Mouse (Mus musculus) hindbrain, embryonic 13.5 days (tissue): ENCODE measurements at regions not wholly inside any gene's neighbourhood (a gene's known extent, or its start where the extent isn't known, plus 50 kb on each side); places are given as distances from the start of the nearest gene placed in this dataset.
"Not testable (repeated sequence)": the region's sequence is repeated elsewhere in the genome, so short reads cannot be mapped to it uniquely, and the experiment has no call there.

ENCODE experiments used
- ATAC-seq: fragments of 200-750 bp; cut with Nextera tagmentation; 2 replicates; pipeline ENCODE4 v1.8.0; 2017; ENCODE audit warnings: moderate TSS enrichment; ENCODE audit not compliant: low FRiP score
- H3K27ac ChIP-seq: fragments of 300-500 bp; sonication (generic); 2 replicates; pipeline ENCODE4 v1.5.1; 2015; ENCODE audit warnings: inconsistent platforms, mild to moderate bottlenecking, moderate library complexity
- H3K27me3 ChIP-seq: fragments of 300-500 bp; sonication (generic); 2 replicates; pipeline ENCODE4 v1.6.1; 2015; ENCODE audit warnings: mild to moderate bottlenecking, inconsistent platforms
- H3K36me3 ChIP-seq: fragments of 300-500 bp; sonication (generic); 2 replicates; pipeline ENCODE4 v1.6.1; 2015; ENCODE audit warnings: mild to moderate bottlenecking, inconsistent platforms
- H3K4me1 ChIP-seq: fragments of 300-500 bp; sonication (generic); replicated peaks from 2 replicates; pipeline ENCODE4 v1.6.1; 2015; ENCODE audit warnings: inconsistent platforms
- H3K4me2 ChIP-seq: fragments of 300-500 bp; sonication (generic); 2 replicates; pipeline ENCODE4 v1.6.1; 2015; ENCODE audit warnings: inconsistent platforms, mild to moderate bottlenecking, moderate library complexity
- H3K4me3 ChIP-seq: fragments of 300-500 bp; sonication (generic); 2 replicates; pipeline ENCODE4 v1.5.1; 2015; ENCODE audit warnings: mild to moderate bottlenecking, inconsistent platforms
- H3K9ac ChIP-seq: fragments of 300-500 bp; sonication (generic); 2 replicates; pipeline ENCODE4 v1.6.1; 2015; ENCODE audit warnings: mild to moderate bottlenecking, inconsistent platforms
- H3K9me3 ChIP-seq: fragments of 300-500 bp; sonication (generic); 2 replicates; pipeline ENCODE4 v1.6.1; 2016; ENCODE audit warnings: inconsistent platforms
- WGBS: fragments of 180-500 bp; shearing (Covaris S2); methylation state at CpG from one replicate; pipeline ENCODE4 v1.1.7; 2015; 5-methylcytosine and 5-hydroxymethylcytosine counted together

DNA sequence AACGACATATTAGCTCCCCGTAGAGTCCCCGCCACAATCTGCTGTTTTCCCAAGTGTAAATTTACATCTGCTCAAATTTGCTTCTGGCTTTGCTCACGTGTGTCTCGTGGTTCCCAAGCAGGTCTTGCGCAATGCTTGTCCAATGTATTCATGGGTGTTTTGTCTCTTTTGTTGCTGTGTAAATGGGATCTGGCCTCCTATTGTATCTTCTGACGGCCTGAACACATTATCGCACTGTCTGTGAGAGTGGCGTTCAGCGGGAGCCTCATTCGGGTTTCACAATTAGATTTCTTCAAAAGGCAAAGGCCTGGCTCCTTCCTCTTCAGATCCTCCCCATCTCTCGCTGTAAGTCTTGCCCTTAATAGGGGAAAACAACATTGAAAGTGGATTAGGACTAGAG lies 274.5 kb downstream of the Fam19a5 start:
- Histone ChIP-seq H3K4me2 (no peak overlapping the region), H3K27me3 (peaks cover 27% of the 10 kb centered on the region), H3K27ac (no peak overlapping the region), H3K9ac (no peak overlapping the region), H3K4me1 (peaks cover 13% of the 10 kb centered on the region), H3K4me3 (no peak overlapping the region), H3K9me3 (no peaks in the 10 kb centered on the region), H3K36me3 (no peaks in the 10 kb centered on the region)
- ATAC-seq = no peak
- WGBS = 29% methylated on average over 12 of the region's 12 CpGs

DNA sequence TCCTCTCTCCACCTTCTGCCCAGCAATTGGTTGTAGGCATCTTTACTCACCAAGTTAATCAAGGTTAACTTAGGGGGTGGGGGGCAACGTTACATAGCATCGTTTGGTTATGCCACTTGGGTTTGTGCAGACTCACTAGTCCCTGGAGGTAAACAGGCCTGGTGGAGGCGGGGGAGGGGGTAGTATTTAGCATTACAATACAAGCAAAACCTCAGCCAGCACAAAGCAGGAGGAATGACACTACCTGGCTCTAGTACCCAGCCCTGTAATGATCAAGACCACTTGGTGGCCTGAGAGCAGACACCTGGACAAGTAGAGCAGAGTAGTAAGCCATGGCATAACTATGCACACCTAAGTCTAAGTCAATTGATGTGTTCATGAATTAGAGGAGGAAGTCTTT lies 298.0 kb downstream of the Fam19a5 start:
- no peak overlapping the region for H3K9ac ChIP-seq
- WGBS = 28% methylated on average over 3 of the region's 3 CpGs
- no peak for ATAC-seq

DNA sequence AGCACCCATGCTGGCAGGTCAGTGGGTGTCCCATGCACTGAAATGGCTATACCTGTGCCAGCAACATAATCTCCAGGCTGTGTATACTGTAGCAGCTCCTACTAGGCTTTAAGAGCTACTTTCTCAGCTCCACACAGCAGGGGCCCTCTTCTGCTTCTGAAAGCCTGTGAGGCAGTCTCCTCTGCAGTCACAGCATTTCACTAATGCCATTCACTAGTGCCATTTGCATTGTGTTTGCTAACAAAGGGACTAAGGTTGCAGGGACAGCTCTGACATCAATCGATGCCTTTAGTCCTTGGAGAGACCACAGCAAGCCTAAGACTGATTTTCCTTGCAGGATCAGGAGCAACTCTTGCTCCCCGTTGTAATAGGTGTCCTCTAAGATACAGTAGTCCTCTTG lies 315.0 kb downstream of the Fam19a5 start:
- Histone ChIP-seq H3K36me3 (no peaks in the 10 kb centered on the region), H3K27ac (no peak overlapping the region), H3K27me3 (peaks cover 4% of the 10 kb centered on the region; the same call in 1 of the 2 replicates), H3K9ac (no peak overlapping the region), H3K4me1 (peaks cover 12% of the 10 kb centered on the region), H3K9me3 (no peaks in the 10 kb centered on the region), H3K4me2 (no peak overlapping the region), H3K4me3 (no peak overlapping the region)
- ATAC-seq = no peak
- WGBS = 4% methylated on average over 2 of the region's 2 CpGs

More for the DNA sequence above, 298.0 kb downstream of the Fam19a5 start:
- no peak overlapping the region for H3K27ac ChIP-seq
- H3K9me3 ChIP-seq = no peaks in the 10 kb centered on the region
- no peaks in the 10 kb centered on the region for H3K4me1 ChIP-seq
- no peak overlapping the region for H3K4me2 ChIP-seq
- no peaks in the 10 kb centered on the region for H3K27me3 ChIP-seq
- H3K4me3 ChIP-seq = no peak overlapping the region
- H3K36me3 ChIP-seq = no peaks in the 10 kb centered on the region

DNA sequence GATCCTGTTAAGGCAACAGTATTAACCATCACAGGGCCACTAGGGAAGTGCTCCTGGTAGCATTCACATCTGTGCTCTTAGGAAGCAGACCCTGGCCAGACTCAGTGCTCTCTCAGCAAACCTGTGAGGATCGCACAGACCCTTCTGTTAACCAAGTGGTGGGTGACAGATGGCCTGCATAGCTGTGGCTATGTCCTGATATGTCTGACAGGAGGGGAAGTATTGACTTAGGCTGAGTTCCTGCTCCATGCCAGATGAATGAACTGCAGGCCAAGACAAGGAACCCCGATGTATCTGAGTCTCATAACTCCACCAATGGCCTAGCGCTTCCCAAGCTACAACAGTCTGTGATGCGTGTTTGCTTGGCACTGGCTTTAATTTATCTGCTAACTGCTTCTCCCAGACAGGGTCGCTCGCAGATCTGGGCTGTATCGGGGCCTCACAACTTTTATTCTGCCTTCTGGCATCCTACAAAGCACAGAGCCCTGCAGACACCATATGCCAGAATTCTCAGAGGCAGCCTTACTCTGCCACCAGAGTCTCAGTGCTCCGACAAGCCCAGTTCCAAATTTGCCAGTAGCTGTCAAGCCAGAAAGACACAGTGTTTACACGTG lies 332.3 kb downstream of the Fam19a5 start:
- ATAC-seq = no peak
- no peaks in the 10 kb centered on the region for H3K9me3 ChIP-seq
- 70% methylated on average over 9 of the region's 9 CpGs for WGBS
- no peaks in the 10 kb centered on the region; the same call in 1 of the 2 replicates for H3K27me3 ChIP-seq
- no peak overlapping the region for H3K4me2 ChIP-seq
- H3K9ac ChIP-seq = no peak overlapping the region
- no peak overlapping the region for H3K4me3 ChIP-seq
- peaks cover 3% of the 10 kb centered on the region; the same call in 1 of the 2 replicates for H3K4me1 ChIP-seq
- no peak overlapping the region for H3K27ac ChIP-seq
- H3K36me3 ChIP-seq = no peaks in the 10 kb centered on the region

DNA sequence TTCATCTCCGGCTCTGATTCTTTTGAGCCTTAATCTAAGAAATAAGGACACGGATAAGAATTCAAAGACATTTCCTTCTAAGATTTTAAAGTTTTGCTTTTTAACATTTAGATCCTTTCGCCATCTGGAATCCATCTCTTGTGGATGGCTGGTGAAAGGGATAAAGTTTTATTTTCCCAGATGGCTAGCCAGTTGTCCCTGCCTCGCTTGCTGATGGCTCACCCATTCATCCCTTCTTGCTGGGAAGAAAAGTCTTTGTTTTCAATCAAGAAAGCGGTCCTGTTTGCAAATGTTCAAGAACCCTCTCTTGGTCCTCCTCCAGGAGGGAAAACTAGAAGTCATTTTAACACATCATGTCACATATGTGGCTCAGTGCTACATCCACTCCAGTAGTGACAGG lies 346.8 kb downstream of the Fam19a5 start:
- 94% methylated on average over 5 of the region's 5 CpGs for WGBS
- Histone ChIP-seq H3K4me2 (no peak overlapping the region), H3K36me3 (no peaks in the 10 kb centered on the region), H3K4me3 (no peak overlapping the region), H3K4me1 (no peaks in the 10 kb centered on the region), H3K9ac (no peak overlapping the region), H3K9me3 (no peaks in the 10 kb centered on the region), H3K27ac (no peak overlapping the region), H3K27me3 (no peaks in the 10 kb centered on the region)
- no peak for ATAC-seq

DNA sequence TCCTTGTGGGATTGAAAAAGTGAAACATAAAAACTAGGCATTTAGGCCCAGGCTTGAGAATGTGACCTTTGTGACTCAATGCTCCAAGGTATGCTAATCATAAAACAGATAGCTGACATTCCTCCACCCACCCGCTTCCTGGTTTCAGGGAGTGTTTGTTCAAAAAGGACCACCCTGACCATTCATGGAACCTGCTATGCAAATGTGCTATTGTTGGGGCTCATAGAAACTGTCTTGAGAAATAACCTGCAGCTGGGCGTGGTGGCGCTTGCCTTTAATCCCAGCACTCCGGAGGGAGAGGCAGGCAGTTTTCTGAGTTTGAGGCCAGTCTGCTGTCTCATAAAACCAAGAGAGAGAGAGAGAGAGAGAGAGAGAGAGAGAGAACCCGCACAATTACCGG lies 350.8 kb downstream of the Fam19a5 start:
- not testable (repeated sequence) for H3K27me3 ChIP-seq, H3K4me2 ChIP-seq, H3K4me3 ChIP-seq, H3K4me1 ChIP-seq, H3K36me3 ChIP-seq, H3K9me3 ChIP-seq, H3K27ac ChIP-seq, H3K9ac ChIP-seq, ATAC-seq
- 89% methylated on average over 6 of the region's 6 CpGs for WGBS

DNA sequence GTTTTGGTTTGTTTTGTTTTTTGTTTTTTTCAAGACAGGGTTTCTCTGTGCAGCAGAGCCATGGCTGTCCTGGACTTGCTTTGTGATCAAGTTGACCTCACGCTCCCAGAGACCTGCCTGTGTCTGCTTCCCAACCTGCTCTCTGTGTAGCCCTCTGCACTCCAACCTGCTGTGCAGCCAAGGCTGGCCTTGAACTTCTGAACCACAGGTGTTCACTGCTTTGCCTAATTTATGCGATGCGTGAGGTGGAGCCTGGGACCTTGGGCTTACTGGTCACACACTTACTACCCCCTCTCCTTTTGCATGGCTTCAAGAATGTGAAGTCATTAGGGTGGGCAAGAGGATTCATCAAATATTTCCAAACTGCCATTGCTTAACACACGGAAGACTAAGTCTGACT lies 354.6 kb downstream of the Fam19a5 start:
- Histone ChIP-seq H3K27me3 (no peaks in the 10 kb centered on the region), H3K4me3 (no peak overlapping the region), H3K36me3 (no peaks in the 10 kb centered on the region), H3K9ac (no peak overlapping the region), H3K9me3 (no peaks in the 10 kb centered on the region), H3K27ac (no peak overlapping the region), H3K4me2 (no peak overlapping the region), H3K4me1 (0 out of 2 replicates have a peak, but pooled peaks cover 4% of the 10 kb centered on the region)
- ATAC-seq = no peak
- WGBS = 86% methylated on average over 4 of the region's 4 CpGs

DNA sequence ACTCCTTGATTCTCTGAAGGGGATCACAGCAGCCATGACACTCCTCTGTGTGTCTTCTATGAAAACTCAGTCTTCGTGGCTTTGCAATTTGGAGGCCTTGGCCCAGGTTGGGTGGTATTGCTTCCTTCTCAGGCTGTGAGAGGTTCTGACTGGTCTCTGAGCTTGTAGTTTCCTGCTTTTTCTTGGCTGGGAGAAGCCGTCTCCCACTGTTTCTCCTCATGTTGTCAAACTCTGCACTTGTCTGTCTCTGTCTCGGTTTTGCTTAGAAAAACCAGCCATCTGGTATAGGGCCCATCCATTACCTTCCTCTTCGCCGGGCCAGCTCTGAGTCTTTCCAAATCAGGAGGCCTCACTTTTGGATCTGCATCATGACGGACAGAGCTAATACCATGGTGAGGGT lies 360.3 kb downstream of the Fam19a5 start:
- Histone ChIP-seq H3K36me3 (no peaks in the 10 kb centered on the region), H3K9ac (no peak overlapping the region), H3K9me3 (no peaks in the 10 kb centered on the region), H3K27me3 (no peaks in the 10 kb centered on the region), H3K4me1 (0 out of 2 replicates have a peak, but pooled peaks cover 4% of the 10 kb centered on the region), H3K4me2 (no peak overlapping the region), H3K4me3 (no peak overlapping the region), H3K27ac (no peak overlapping the region)
- ATAC-seq = no peak
- 91% methylated on average over 6 of the region's 6 CpGs for WGBS

DNA sequence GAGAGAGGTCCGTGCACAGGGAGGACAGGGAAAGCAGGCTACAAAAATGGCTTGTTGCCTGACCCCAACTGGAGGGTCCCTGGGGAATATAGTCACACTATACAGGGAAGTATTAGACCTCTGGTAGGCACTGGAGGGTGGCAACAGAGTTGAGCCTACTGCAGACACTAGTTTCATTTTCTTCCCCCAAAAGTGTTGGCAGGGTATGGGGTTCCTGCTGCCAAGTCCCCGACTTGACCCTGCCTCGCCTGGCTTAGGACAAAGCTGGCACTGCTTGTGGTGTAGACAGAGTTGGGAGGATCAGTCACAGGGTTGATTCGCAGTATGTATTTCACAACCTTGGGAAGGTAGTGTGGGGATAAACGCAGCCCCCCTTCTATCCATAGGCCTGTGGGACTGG lies 362.2 kb downstream of the Fam19a5 start:
- Histone ChIP-seq H3K4me3 (no peak overlapping the region), H3K4me2 (no peak overlapping the region), H3K9me3 (no peaks in the 10 kb centered on the region), H3K27ac (no peak overlapping the region), H3K9ac (no peak overlapping the region), H3K27me3 (no peaks in the 10 kb centered on the region), H3K4me1 (peaks cover 5% of the 10 kb centered on the region), H3K36me3 (no peaks in the 10 kb centered on the region)
- ATAC-seq = no peak
- 90% methylated on average over 5 of the region's 5 CpGs for WGBS

DNA sequence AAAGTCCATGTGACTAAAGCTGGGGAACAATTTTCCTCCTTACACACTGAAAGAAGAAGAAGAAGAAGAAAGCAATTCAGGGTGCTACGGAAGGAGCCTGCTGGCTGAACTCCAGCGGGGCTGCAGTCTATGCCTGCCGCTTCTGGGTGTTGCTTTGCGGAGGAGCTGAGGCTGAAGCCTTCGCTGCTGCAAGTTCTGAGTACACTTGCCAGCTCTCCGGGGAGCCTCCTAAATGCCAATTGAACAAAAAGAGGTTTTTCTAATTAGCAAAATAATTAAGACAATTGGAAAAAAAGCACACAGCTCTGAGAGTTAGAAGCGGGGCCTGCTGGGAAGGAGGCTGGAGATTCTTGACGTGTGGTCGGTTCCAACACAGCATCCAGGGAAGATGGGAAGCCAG lies 378.0 kb downstream of the Fam19a5 start:
- H3K9me3 ChIP-seq = no peaks in the 10 kb centered on the region
- ATAC-seq = no peak
- no peak overlapping the region for H3K4me2 ChIP-seq
- H3K36me3 ChIP-seq = no peaks in the 10 kb centered on the region
- no peaks in the 10 kb centered on the region for H3K4me1 ChIP-seq
- H3K4me3 ChIP-seq = no peak overlapping the region
- no peak overlapping the region for H3K27ac ChIP-seq
- H3K27me3 ChIP-seq = no peaks in the 10 kb centered on the region
- 63% methylated on average over 9 of the region's 9 CpGs for WGBS
- no peak overlapping the region for H3K9ac ChIP-seq

DNA sequence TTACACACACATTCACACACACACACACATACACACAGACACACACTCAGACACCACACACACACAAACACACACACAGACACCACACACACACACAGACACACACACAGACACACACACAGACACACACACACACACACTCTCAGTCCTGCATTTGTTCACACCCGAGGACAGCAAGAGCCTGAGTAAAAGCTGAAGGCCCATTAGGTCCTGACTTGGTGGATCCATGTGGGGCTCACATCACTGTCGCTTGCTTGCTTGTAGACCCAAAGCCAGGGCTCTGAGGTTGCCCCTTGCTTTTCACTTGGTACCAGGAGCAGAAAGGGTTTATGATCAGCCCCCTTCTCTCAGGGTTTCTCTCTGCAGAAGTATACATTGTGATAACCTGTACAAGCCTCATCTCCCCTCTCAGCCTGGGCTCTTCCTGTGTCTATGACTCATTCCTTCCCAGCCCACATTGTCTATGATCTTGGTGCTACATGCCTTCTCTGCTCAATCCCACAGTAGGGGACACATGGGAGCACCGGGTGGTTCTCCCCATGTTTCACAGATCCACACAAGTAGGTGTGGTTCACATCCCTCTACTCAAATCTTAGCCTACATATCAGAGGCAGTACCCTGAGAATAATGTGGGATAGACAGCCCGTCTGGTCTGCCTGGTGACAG lies 378.8 kb downstream of the Fam19a5 start:
- WGBS = 89% methylated on average over 4 of the region's 4 CpGs
- Histone ChIP-seq H3K27ac (no peak overlapping the region), H3K4me3 (no peak overlapping the region), H3K4me2 (no peak overlapping the region), H3K36me3 (no peaks in the 10 kb centered on the region), H3K9ac (no peak overlapping the region), H3K27me3 (no peaks in the 10 kb centered on the region), H3K4me1 (no peaks in the 10 kb centered on the region), H3K9me3 (no peaks in the 10 kb centered on the region)
- no peak for ATAC-seq

DNA sequence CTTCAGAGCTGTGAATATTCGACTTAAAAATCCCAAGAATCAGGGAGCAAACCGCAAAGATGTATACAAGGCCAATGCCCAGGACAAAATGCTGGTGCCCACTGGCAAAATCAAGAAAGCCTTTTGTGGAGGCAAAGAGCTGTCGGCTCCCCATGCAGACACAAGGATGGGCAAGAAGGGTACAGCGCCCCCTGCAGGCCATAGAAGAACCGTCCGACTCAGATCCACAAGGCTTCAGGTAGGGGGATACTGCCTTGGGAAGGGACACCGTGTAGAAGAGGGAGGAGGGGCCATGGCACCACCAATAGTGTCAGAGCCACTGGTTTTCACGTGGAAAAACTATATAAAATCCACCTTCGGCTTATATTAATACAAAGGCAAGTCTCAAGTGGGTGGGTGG lies 379.8 kb downstream of the Fam19a5 start:
- WGBS = 38% methylated on average over 9 of the region's 9 CpGs
- ATAC-seq = no peak
- no peaks in the 10 kb centered on the region for H3K27me3 ChIP-seq

DNA sequence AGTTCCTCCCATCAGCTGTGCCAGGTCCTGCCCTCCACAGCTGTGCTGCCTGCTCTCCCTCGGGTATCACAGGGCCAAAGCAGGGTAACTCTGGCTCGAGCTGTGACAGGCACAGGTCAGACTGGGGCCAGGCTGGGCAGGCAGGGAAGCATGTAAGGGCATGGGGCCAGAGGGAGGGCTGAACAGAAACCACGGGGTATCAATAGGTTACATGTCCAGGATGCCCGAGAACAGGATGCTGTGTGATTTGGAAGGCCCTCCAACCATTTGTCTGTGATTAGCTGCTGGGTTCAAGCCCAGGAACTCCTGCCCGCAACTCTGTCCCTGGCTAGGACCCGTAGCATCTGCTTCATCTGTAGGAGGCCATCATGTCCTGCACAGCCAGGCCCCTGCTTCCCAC lies 391.9 kb downstream of the Fam19a5 start:
- Histone ChIP-seq H3K4me2 (no peak overlapping the region), H3K4me1 (peaks cover 3% of the 10 kb centered on the region; the same call in 1 of the 2 replicates), H3K36me3 (no peaks in the 10 kb centered on the region), H3K9ac (no peak overlapping the region), H3K27me3 (0 out of 2 replicates have a peak, but pooled peaks cover 2% of the 10 kb centered on the region), H3K4me3 (no peak overlapping the region), H3K9me3 (no peaks in the 10 kb centered on the region), H3K27ac (no peak overlapping the region)
- ATAC-seq = no peak
- 76% methylated on average over 6 of the region's 6 CpGs for WGBS

More for the DNA sequence above, 379.8 kb downstream of the Fam19a5 start:
- H3K4me1 ChIP-seq = no peaks in the 10 kb centered on the region
- no peak overlapping the region for H3K9ac ChIP-seq
- H3K4me3 ChIP-seq = no peak overlapping the region
- H3K4me2 ChIP-seq = no peak overlapping the region
- no peak overlapping the region for H3K27ac ChIP-seq
- H3K9me3 ChIP-seq = no peaks in the 10 kb centered on the region
- no peaks in the 10 kb centered on the region for H3K36me3 ChIP-seq
